10 mouse cellular contexts compared by ENCODE assay signal in genomic region chr3:26050769-26051168, GRCm38 (mm10).
"Had no signal": no experiment of that assay in that cellular context is flagged by ENCODE, and none has a peak within 500 bp of the region (broad histone marks: within the 10 kb centered on the region; RNA-seq: fewer than 3 reads in every experiment).

No protein-coding gene starts in this region.

- ATAC-seq: lung, postnatal 0 days; midbrain, embryonic 13.5 days; midbrain, embryonic 15.5 days had no signal

- DNase-seq: lung, adult 2 months; lung, postnatal 14 days; lung, postnatal 36 days; right cerebral cortex, postnatal 14 days; thymus, adult 18-20 months; thymus, postnatal 14 days; thymus, postnatal 36 days had no signal
